Mouse (Mus musculus): Measurements from ENCODE around the gene Hist2h3b.

GRCm38 (mm10) chr3:96249034-96249345 is 19.5 kb upstream of the Hist2h3b start:
- TF ChIP-seq TAL1 (IDR thresholded peaks at IDR 0.05; ENCODE audit: low read length) (no peak), GATA1 (IDR thresholded peaks at IDR 0.05; ENCODE audit: low read length) (no peak)
